In genomic region chr5:147792638-147793037, GRCm38 (mm10) we compare ENCODE assay signal across 27 mouse cellular contexts.
DNase-seq lines count a peak whose midpoint lies in the region; ATAC-seq and TF ChIP-seq lines count a peak whose summit lies in the region.
"Had no signal": no experiment of that assay in that cellular context is flagged by ENCODE, and none has a peak within 500 bp of the region (broad histone marks: within the 10 kb centered on the region; RNA-seq: fewer than 3 reads in every experiment).

No protein-coding gene starts in this region.

- H3K27me3 ChIP-seq in forebrain, postnatal 0 days (ENCODE audit: insufficient read depth, low read length): no peaks in the 10 kb centered on the region; the same call in 1 of the 2 replicates
- no peaks in the 10 kb centered on the region for H3K27me3 ChIP-seq in forebrain, embryonic 15.5 days
- H3K27me3 ChIP-seq in midbrain, embryonic 13.5 days: no peaks in the 10 kb centered on the region
- no peaks in the 10 kb centered on the region for H3K27me3 ChIP-seq in midbrain, embryonic 16.5 days (ENCODE audit: control insufficient read depth, insufficient read depth, low read depth, low read length)
- H3K27me3 ChIP-seq in C2C12 (ENCODE audit: control insufficient read depth, insufficient read depth, insufficient read length): no peaks in the 10 kb centered on the region
- H3K27me3 ChIP-seq: embryonic facial prominence, embryonic 12.5 days; embryonic facial prominence, embryonic 15.5 days; forebrain, embryonic 13.5 days; heart, embryonic 12.5 days; heart, embryonic 15.5 days; hindbrain, embryonic 15.5 days had no signal

- H3K27ac ChIP-seq in forebrain, postnatal 0 days (ENCODE audit: low read depth, low read length): no peak overlapping the region
- H3K27ac ChIP-seq in forebrain, embryonic 15.5 days (replicated peaks): no peak overlapping the region
- no peak overlapping the region for H3K27ac ChIP-seq in midbrain, embryonic 13.5 days
- H3K27ac ChIP-seq in midbrain, embryonic 16.5 days (ENCODE audit: low read length): no peak overlapping the region
- H3K27ac ChIP-seq in embryonic fibroblast, embryonic 13.5 days (ENCODE audit: insufficient read depth, low read length): peak overlapping the region; percentile 42; the same call in 1 of the 2 replicates
- H3K27ac ChIP-seq: embryonic facial prominence, embryonic 12.5 days; embryonic facial prominence, embryonic 15.5 days; forebrain, embryonic 13.5 days; heart, embryonic 15.5 days; hindbrain, embryonic 10.5 days; hindbrain, embryonic 15.5 days had no signal

- no peaks in the 10 kb centered on the region for H3K4me1 ChIP-seq in forebrain, postnatal 0 days (ENCODE audit: insufficient read depth)
- H3K4me1 ChIP-seq in forebrain, embryonic 15.5 days: no peaks in the 10 kb centered on the region
- H3K4me1 ChIP-seq in midbrain, embryonic 13.5 days (replicated peaks): no peaks in the 10 kb centered on the region
- H3K4me1 ChIP-seq in midbrain, embryonic 16.5 days (ENCODE audit: control insufficient read depth, insufficient read depth, low read length): no peaks in the 10 kb centered on the region
- H3K4me1 ChIP-seq in embryonic fibroblast, embryonic 13.5 days (ENCODE audit: control insufficient read depth, insufficient read depth, low read length): peaks cover 21% of the 10 kb centered on the region
- H3K4me1 ChIP-seq: embryonic facial prominence, embryonic 12.5 days; forebrain, embryonic 13.5 days; hindbrain, embryonic 10.5 days; hindbrain, embryonic 15.5 days had no signal

- 41% methylated on average over 4 of the region's 4 CpGs for WGBS in forebrain, postnatal 0 days
- WGBS in forebrain, embryonic 15.5 days: 41% methylated on average over 4 of the region's 4 CpGs
- WGBS in midbrain, embryonic 13.5 days: 46% methylated on average over 4 of the region's 4 CpGs
- 36% methylated on average over 4 of the region's 4 CpGs for WGBS in midbrain, embryonic 16.5 days

- no peak overlapping the region for H3K9ac ChIP-seq in forebrain, postnatal 0 days
- no peak overlapping the region for H3K9ac ChIP-seq in forebrain, embryonic 15.5 days (replicated peaks)
- no peak overlapping the region for H3K9ac ChIP-seq in midbrain, embryonic 13.5 days (replicated peaks)
- no peak overlapping the region for H3K9ac ChIP-seq in midbrain, embryonic 16.5 days (ENCODE audit: low read depth, low read length)
- H3K9ac ChIP-seq: embryonic facial prominence, embryonic 12.5 days; embryonic facial prominence, embryonic 15.5 days; forebrain, embryonic 13.5 days; heart, embryonic 12.5 days; heart, embryonic 15.5 days; hindbrain, embryonic 15.5 days had no signal

- no peaks in the 10 kb centered on the region for H3K36me3 ChIP-seq in forebrain, postnatal 0 days (ENCODE audit: insufficient read depth)
- no peaks in the 10 kb centered on the region for H3K36me3 ChIP-seq in forebrain, embryonic 15.5 days
- H3K36me3 ChIP-seq in midbrain, embryonic 13.5 days: no peaks in the 10 kb centered on the region
- no peaks in the 10 kb centered on the region for H3K36me3 ChIP-seq in midbrain, embryonic 16.5 days (ENCODE audit: control insufficient read depth, insufficient read depth, low read length)
- H3K36me3 ChIP-seq in C2C12 (ENCODE audit: control insufficient read depth, insufficient read depth): no peaks in the 10 kb centered on the region
- H3K36me3 ChIP-seq: embryonic facial prominence, embryonic 12.5 days; embryonic facial prominence, embryonic 15.5 days; heart, embryonic 12.5 days; heart, embryonic 15.5 days; hindbrain, embryonic 10.5 days; hindbrain, embryonic 15.5 days had no signal

- H3K9me3 ChIP-seq in forebrain, postnatal 0 days (ENCODE audit: low read length): no peaks in the 10 kb centered on the region
- H3K9me3 ChIP-seq in forebrain, embryonic 15.5 days: no peaks in the 10 kb centered on the region
- 0 out of 2 replicates have a peak, but pooled peaks cover 2% of the 10 kb centered on the region for H3K9me3 ChIP-seq in midbrain, embryonic 13.5 days
- H3K9me3 ChIP-seq in midbrain, embryonic 16.5 days (replicated peaks; ENCODE audit: control insufficient read depth, low read length, poor library complexity, severe bottlenecking): no peaks in the 10 kb centered on the region
- H3K9me3 ChIP-seq: embryonic facial prominence, embryonic 12.5 days; embryonic facial prominence, embryonic 15.5 days; forebrain, embryonic 13.5 days; heart, embryonic 15.5 days; hindbrain, embryonic 10.5 days; hindbrain, embryonic 15.5 days had no signal

- H3K4me2 ChIP-seq in forebrain, postnatal 0 days (ENCODE audit: low read depth): no peak overlapping the region
- no peak overlapping the region for H3K4me2 ChIP-seq in forebrain, embryonic 15.5 days (replicated peaks)
- no peak overlapping the region for H3K4me2 ChIP-seq in midbrain, embryonic 13.5 days (replicated peaks)
- no peak overlapping the region for H3K4me2 ChIP-seq in midbrain, embryonic 16.5 days (ENCODE audit: low read length)
- H3K4me2 ChIP-seq: embryonic facial prominence, embryonic 12.5 days; embryonic facial prominence, embryonic 15.5 days; forebrain, embryonic 13.5 days; heart, embryonic 12.5 days; heart, embryonic 15.5 days; hindbrain, embryonic 15.5 days had no signal

- no peak for TF ChIP-seq POLR2A in embryonic fibroblast, embryonic 13.5 days (IDR thresholded peaks at IDR 0.05; ENCODE audit: low read depth, low read length)

- TF ChIP-seq CTCF in forebrain, postnatal 0 days (IDR thresholded peaks at IDR 0.05; ENCODE audit: low read depth): no peak
- TF ChIP-seq CTCF in C2C12 (IDR thresholded peaks at IDR 0.05; ENCODE audit: control insufficient read depth, insufficient read depth, insufficient read length): no peak
- no peak for TF ChIP-seq CTCF in embryonic fibroblast, embryonic 13.5 days (IDR thresholded peaks at IDR 0.05; ENCODE audit: borderline replicate concordance, insufficient read depth, low read length)

- no peak overlapping the region for H3ac ChIP-seq in C2C12 (ENCODE audit: control insufficient read depth, insufficient read length, low read depth)

- H3K4me3 ChIP-seq in forebrain, postnatal 0 days (ENCODE audit: low read depth, low read length): no peak overlapping the region
- no peak overlapping the region for H3K4me3 ChIP-seq in forebrain, embryonic 15.5 days
- H3K4me3 ChIP-seq in midbrain, embryonic 13.5 days (replicated peaks): no peak overlapping the region
- H3K4me3 ChIP-seq in midbrain, embryonic 16.5 days (ENCODE audit: low read depth, low read length): no peak overlapping the region
- no peak overlapping the region for H3K4me3 ChIP-seq in C2C12 (ENCODE audit: insufficient read depth, poor library complexity, severe bottlenecking)
- H3K4me3 ChIP-seq in embryonic fibroblast, embryonic 13.5 days (ENCODE audit: insufficient read depth, low read length): no peak overlapping the region
- H3K4me3 ChIP-seq: embryonic facial prominence, embryonic 12.5 days; embryonic facial prominence, embryonic 15.5 days; erythroblast, embryonic 14.5 days; forebrain, embryonic 13.5 days; heart, embryonic 12.5 days; heart, embryonic 15.5 days; hindbrain, embryonic 10.5 days; hindbrain, embryonic 15.5 days had no signal

- H3K79me2 ChIP-seq in C2C12 (ENCODE audit: control insufficient read depth, insufficient read depth): no peaks in the 10 kb centered on the region

- H3K79me3 ChIP-seq in C2C12 (ENCODE audit: low read depth): no peaks in the 10 kb centered on the region

- peak; percentile 2 for DNase-seq in forebrain, postnatal 0 days
- no peak for DNase-seq in lung, postnatal 25 days (ENCODE audit: low spot score)
- DNase-seq: adrenal gland, adult 2 months; adrenal gland, postnatal 14 days; B cell, adult 2 months; cerebellum, adult 11-12 months; cerebellum, adult 8-10 months; cerebellum, postnatal 10 days; gastrocnemius, postnatal 10 days; gastrocnemius, postnatal 36 days; heart, postnatal 10 days; heart, postnatal 36 days had no signal

- ATAC-seq in forebrain, postnatal 0 days: no peak
- ATAC-seq in forebrain, embryonic 15.5 days (replicated peaks): no peak
- peak; percentile 34; the same call in 1 of the 2 replicates for ATAC-seq in midbrain, embryonic 13.5 days
- ATAC-seq in midbrain, embryonic 16.5 days: no peak
- ATAC-seq: CD4-positive, CD25-positive, alpha-beta regulatory T cell, adult 4 months; forebrain, embryonic 13.5 days; intestine, postnatal 0 days had no signal

TF ChIP-seq in C2C12, 6 proteins besides CTCF, POLR2A, EP300 and RAD21:
- TF ChIP-seq FOSL1 (IDR thresholded peaks at IDR 0.05; ENCODE audit: insufficient read depth, low read length, poor library complexity, severe bottlenecking): no peak
- peak; percentile 51 for TF ChIP-seq MYOD1 (IDR thresholded peaks at IDR 0.05; ENCODE audit: control insufficient read depth, insufficient read length, low read depth)
- TF ChIP-seq CEBPB (IDR thresholded peaks at IDR 0.05; ENCODE audit: low read depth): no peak
- no peak for TF ChIP-seq MAX (IDR thresholded peaks at IDR 0.05)
